14 mouse cellular contexts compared by ENCODE assay signal in genomic region chr1:60862510-60862909, GRCm38 (mm10). TPM values are rescaled to one million over a fixed set of nuclear protein-coding genes. Genes with fewer than 3 reads are reported as not detected.
DNase-seq lines count a peak whose midpoint lies in the region; ATAC-seq and TF ChIP-seq lines count a peak whose summit lies in the region.
"Had no signal": no experiment of that assay in that cellular context is flagged by ENCODE, and none has a peak within 500 bp of the region (broad histone marks: within the 10 kb centered on the region; RNA-seq: fewer than 3 reads in every experiment).

No protein-coding gene starts in this region.

- H3K27ac ChIP-seq in heart, adult 2 months, result peak overlapping the region; percentile 58
- peak overlapping the region; percentile 50 for H3K27ac ChIP-seq in liver, adult 2 months (replicated peaks; ENCODE audit: insufficient read depth, low read depth, low read length)
- H3K27ac ChIP-seq in heart, embryonic 15.5 days, result peak overlapping the region; percentile 78
- peak overlapping the region; percentile 60 for H3K27ac ChIP-seq in liver, postnatal 0 days (ENCODE audit: low read depth)
- H3K27ac ChIP-seq: embryonic facial prominence, embryonic 13.5 days had no signal

- H3K9me3 ChIP-seq in heart, embryonic 15.5 days (replicated peaks), result no peaks in the 10 kb centered on the region
- no peaks in the 10 kb centered on the region for H3K9me3 ChIP-seq in liver, postnatal 0 days (ENCODE audit: low read length)
- H3K9me3 ChIP-seq: embryonic facial prominence, embryonic 13.5 days had no signal

- H3K4me1 ChIP-seq in heart, adult 2 months (ENCODE audit: control insufficient read depth, insufficient read depth, low read length), result peaks cover 29% of the 10 kb centered on the region
- H3K4me1 ChIP-seq in liver, adult 2 months (ENCODE audit: control insufficient read depth, insufficient read depth, low read length), result peaks cover 17% of the 10 kb centered on the region
- peaks cover 44% of the 10 kb centered on the region for H3K4me1 ChIP-seq in heart, embryonic 15.5 days (replicated peaks)
- H3K4me1 ChIP-seq in liver, postnatal 0 days (ENCODE audit: insufficient read depth), result peaks cover 26% of the 10 kb centered on the region

- H3K79me2 ChIP-seq in heart, adult 2 months (replicated peaks; ENCODE audit: control insufficient read depth, insufficient read depth, low read length), result no peaks in the 10 kb centered on the region
- H3K79me2 ChIP-seq in liver, adult 2 months (ENCODE audit: control insufficient read depth, insufficient read depth, low read length), result 0 out of 2 replicates have a peak, but pooled peaks cover 2% of the 10 kb centered on the region

- peaks cover 5% of the 10 kb centered on the region for H3K36me3 ChIP-seq in heart, adult 2 months (ENCODE audit: control insufficient read depth, insufficient read depth, low read length)
- no peaks in the 10 kb centered on the region for H3K36me3 ChIP-seq in liver, adult 2 months (ENCODE audit: control insufficient read depth, insufficient read depth, low read length)
- no peaks in the 10 kb centered on the region for H3K36me3 ChIP-seq in heart, embryonic 15.5 days
- H3K36me3 ChIP-seq in liver, postnatal 0 days (replicated peaks; ENCODE audit: insufficient read depth, low read length), result no peaks in the 10 kb centered on the region
- H3K36me3 ChIP-seq: embryonic facial prominence, embryonic 13.5 days had no signal

- H3K4me2 ChIP-seq in heart, embryonic 15.5 days, result 0 out of 2 replicates have a peak overlapping the region, but pooled peaks have one; percentile 18
- H3K4me2 ChIP-seq in liver, postnatal 0 days (ENCODE audit: low read depth, low read length), result no peak overlapping the region
- H3K4me2 ChIP-seq: embryonic facial prominence, embryonic 13.5 days had no signal

- intact Hi-C loops in heart, adult 2 months (cut with DNase I), result loop anchor here (2.0 to 5.0 kb wide), 6 partner anchors 98 to 520 kb away; partner anchors contain the start of genes Cd28 and Cyp20a1
- intact Hi-C loops in heart, postnatal 10 days (cut with DNase I), result loop anchor here (2.0 to 10.0 kb wide), 4 partner anchors 98 to 698 kb away; partner anchors contain the start of gene Abi2

- ATAC-seq in heart, embryonic 15.5 days (replicated peaks; ENCODE audit: insufficient number of reproducible peaks, insufficient read depth, low FRiP score, low read depth), result no peak
- no peak for ATAC-seq in liver, postnatal 0 days

- no peak for TF ChIP-seq EP300 in heart, adult 2 months (IDR thresholded peaks at IDR 0.05; ENCODE audit: insufficient read depth, low read depth, low read length)
- no peak for TF ChIP-seq EP300 in liver, postnatal 0 days (IDR thresholded peaks at IDR 0.05; ENCODE audit: low read depth)

- no peaks in the 10 kb centered on the region for H3K27me3 ChIP-seq in heart, adult 2 months (ENCODE audit: control insufficient read depth, insufficient read depth, low read length)
- no peaks in the 10 kb centered on the region for H3K27me3 ChIP-seq in liver, adult 2 months (ENCODE audit: control insufficient read depth, insufficient read depth, low read length)
- no peaks in the 10 kb centered on the region for H3K27me3 ChIP-seq in heart, embryonic 15.5 days
- H3K27me3 ChIP-seq in liver, postnatal 0 days (ENCODE audit: insufficient read depth, low read length), result no peaks in the 10 kb centered on the region

- DNase-seq in heart, adult 2 months, result no peak
- DNase-seq in heart, postnatal 10 days, result no peak
- peak; percentile 14 for DNase-seq in liver, adult 2 months (ENCODE audit: extremely low read depth, low read depth, low spot score)
- no peak for DNase-seq in liver
- no peak for DNase-seq in liver, postnatal 0 days
- no peak for DNase-seq in T-cell, adult 2 months (ENCODE audit: low spot score)
- DNase-seq in layer of hippocampus, adult 8-10 months (ENCODE audit: low spot score in 2 of 2), result no peak
- DNase-seq: cerebellum, adult 9-10 months had no signal

- TF ChIP-seq CTCF in heart, adult 2 months (IDR thresholded peaks at IDR 0.05), result no peak
- TF ChIP-seq CTCF in liver, adult 2 months (IDR thresholded peaks at IDR 0.05; ENCODE audit: low read depth, low read length), result no peak
- TF ChIP-seq CTCF in liver, postnatal 0 days (IDR thresholded peaks at IDR 0.05; ENCODE audit: low read depth), result no peak

- H3K4me3 ChIP-seq in heart, adult 2 months, result no peak overlapping the region
- H3K4me3 ChIP-seq in liver, adult 2 months (ENCODE audit: insufficient read depth, low read depth, low read length), result no peak overlapping the region
- no peak overlapping the region for H3K4me3 ChIP-seq in heart, embryonic 15.5 days
- H3K4me3 ChIP-seq in liver, postnatal 0 days (ENCODE audit: low read depth, low read length), result no peak overlapping the region
- H3K4me3 ChIP-seq: embryonic facial prominence, embryonic 13.5 days; myocyte had no signal

- WGBS in heart, adult 2 months, result 39% methylated on average over 3 of the region's 3 CpGs
- WGBS in liver, adult 2 months, result 74% methylated on average over 3 of the region's 3 CpGs
- WGBS in heart, embryonic 15.5 days, result 46% methylated on average over 3 of the region's 3 CpGs
- WGBS in liver, postnatal 0 days (ENCODE audit: insufficient replicate concordance), result 60% methylated on average over 3 of the region's 3 CpGs

- TF ChIP-seq POLR2A in heart, adult 2 months (IDR thresholded peaks at IDR 0.05; ENCODE audit: insufficient read depth, low read depth, low read length), result no peak
- TF ChIP-seq POLR2A in liver, adult 2 months (IDR thresholded peaks at IDR 0.05; ENCODE audit: extremely low read depth, insufficient read depth, low read length), result no peak

- no peak overlapping the region for H3K9ac ChIP-seq in heart, adult 2 months (ENCODE audit: low read depth, low read length)
- H3K9ac ChIP-seq in liver, adult 2 months (ENCODE audit: low read depth, low read length), result no peak overlapping the region
- no peak overlapping the region for H3K9ac ChIP-seq in heart, embryonic 15.5 days
- H3K9ac ChIP-seq in liver, postnatal 0 days (replicated peaks), result no peak overlapping the region; the same call in 1 of the 2 replicates
- H3K9ac ChIP-seq: embryonic facial prominence, embryonic 13.5 days had no signal

RNA-seq across cellular contexts. Expression of gene Ctla4, which starts 24.3 kb away (rescaled TPM):
- under 1 TPM; 0.86 to 0.91 TPM for total RNA-seq in heart, adult 2 months (2021)
- 0.74 and 2.0 TPM in 2 replicates for polyA plus RNA-seq in heart, adult 2 months (2012; rRNA removed)
- total RNA-seq in heart, postnatal 10 days (2021), result under 1 TPM in 1 of 2 experiments, not detected in 1; 0.22 TPM
- 0.20 TPM in 1 of 2 replicates, not detected in the other for total RNA-seq in liver, adult 2 months (2014; rRNA removed)
- polyA plus RNA-seq in liver, adult 2 months (2012; rRNA removed), result not detected in 2 replicates
- polyA plus RNA-seq in heart, embryonic 15.5 days (2015; fragmentation: Nextera tagmentation; extraction: Ambion mirVana), result 0.20 and 3.1 TPM in 2 replicates
- polyA plus RNA-seq in liver, postnatal 0 days (2015; fragmentation: Nextera tagmentation; extraction: Ambion mirVana), result not detected in 2 replicates
- total RNA-seq in layer of hippocampus, adult 8-10 months (2022), result not detected
- total RNA-seq: adrenal gland, postnatal 36 days; layer of hippocampus, postnatal 14 days had no signal
- polyA plus RNA-seq: embryonic facial prominence, embryonic 13.5 days; frontal cortex, adult 2 months; myocyte had no signal
